Mouse (Mus musculus) lung, embryonic 14.5 days (tissue): ENCODE measurements around the gene Repin1. TPM values are rescaled to one million over a fixed set of nuclear protein-coding genes. Genes with fewer than 3 reads are reported as not detected.

Experiments used
- ATAC-seq: fragments of 200-750 bp; cut with Nextera tagmentation; 2 replicates; pipeline ENCODE4 v1.8.0; 2017; ENCODE audit warnings: mild to moderate bottlenecking, moderate TSS enrichment, moderate library complexity; ENCODE audit not compliant: insufficient read depth
- DNase-seq: peaks from one replicate; pipeline ENCODE4 v3.0.0-alpha.2; 2015
- H3K27ac ChIP-seq: fragments of 300-500 bp; sonication (generic); 2 replicates; pipeline ENCODE4 v1.5.1; 2014; ENCODE audit warnings: low read depth, mild to moderate bottlenecking, moderate library complexity
- H3K27me3 ChIP-seq: fragments of 300-500 bp; sonication (generic); 2 replicates; pipeline ENCODE4 v1.6.1; 2014; ENCODE audit warnings: low read length, control low read depth; ENCODE audit not compliant: insufficient read depth
- H3K36me3 ChIP-seq: fragments of 300-500 bp; sonication (generic); 2 replicates; pipeline ENCODE4 v1.6.1; 2014; ENCODE audit warnings: control low read depth; ENCODE audit not compliant: insufficient read depth
- H3K4me1 ChIP-seq: fragments of 300-500 bp; sonication (generic); 2 replicates; pipeline ENCODE4 v1.6.1; 2014; ENCODE audit warnings: antibody characterized with exemption, control low read depth; ENCODE audit not compliant: insufficient read depth
- H3K4me2 ChIP-seq: fragments of 300-500 bp; sonication (generic); 2 replicates; pipeline ENCODE4 v1.6.1; 2014; ENCODE audit warnings: mild to moderate bottlenecking
- H3K4me3 ChIP-seq: fragments of 300-500 bp; sonication (generic); 2 replicates; pipeline ENCODE4 v1.5.1; 2014; ENCODE audit warnings: low read depth, low read length
- H3K9ac ChIP-seq: fragments of 300-500 bp; sonication (generic); 2 replicates; pipeline ENCODE4 v1.6.1; 2014
- H3K9me3 ChIP-seq: fragments of 300-500 bp; sonication (generic); 2 replicates; pipeline ENCODE4 v1.6.1; 2016; ENCODE audit warnings: low read depth, low read length, control low read depth
- CTCF ChIP-seq: IDR thresholded peaks from 2 replicates; pipeline ENCODE4 v1.5.1; 2016; ENCODE audit warnings: antibody characterized with exemption, low read depth
- WGBS: fragments of 180-500 bp; shearing (Covaris S2); extraction: QIAGEN DNeasy Blood & Tissue Kit; methylation state at CpG from one replicate; pipeline ENCODE4 v1.1.7; 2014; 5-methylcytosine and 5-hydroxymethylcytosine counted together
- polyA plus RNA-seq: library from polyadenylated mRNA; unstranded; fragments of >200 nt; fragmentation: Nextera tagmentation; extraction: Ambion mirVana; gene quantifications from 2 replicates; pipeline ENCODE4 v1.2.1, GENCODE M21; 2014

Gene Repin1
- polyA plus RNA-seq, 1 experiment from 2014 or later = 30.3 TPM

DNA sequence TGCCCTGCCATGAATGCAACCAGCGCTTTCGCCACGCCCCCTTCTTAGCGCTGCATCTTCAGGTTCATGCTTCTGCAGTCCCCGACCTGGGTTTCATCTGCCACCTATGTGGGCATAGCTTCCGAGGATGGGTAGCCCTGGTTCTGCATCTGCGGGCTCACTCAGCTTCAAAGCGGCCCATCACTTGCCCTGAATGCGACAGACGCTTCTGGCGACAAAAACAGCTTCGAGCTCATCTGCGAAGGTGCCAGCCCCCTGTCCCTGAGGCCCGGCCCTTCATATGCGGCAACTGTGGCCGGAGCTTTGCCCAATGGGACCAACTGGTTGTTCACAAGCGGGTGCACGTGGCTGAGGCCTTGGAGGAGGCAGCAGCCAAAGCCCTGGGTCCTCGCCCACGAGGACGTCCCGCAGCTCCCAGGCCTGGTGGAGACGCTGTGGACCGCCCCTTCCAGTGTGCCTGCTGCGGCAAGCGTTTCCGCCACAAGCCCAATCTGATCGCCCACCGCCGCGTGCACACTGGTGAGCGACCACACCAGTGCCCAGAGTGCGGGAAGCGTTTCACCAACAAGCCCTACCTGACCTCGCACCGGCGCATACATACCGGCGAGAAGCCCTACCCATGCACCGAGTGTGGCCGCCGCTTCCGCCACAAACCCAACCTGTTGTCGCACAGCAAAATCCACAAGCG, 3.0 kb downstream of the Repin1 start:
- Histone ChIP-seq H3K9me3 (peaks cover 24% of the 10 kb centered on the region), H3K4me3 (no peak overlapping the region), H3K36me3 (peaks cover 51% of the 10 kb centered on the region), H3K27ac (no peak overlapping the region), H3K9ac (no peak overlapping the region), H3K4me2 (no peak overlapping the region), H3K27me3 (no peaks in the 10 kb centered on the region), H3K4me1 (peaks cover 10% of the 10 kb centered on the region; the same call in 1 of the 2 replicates)
- WGBS = 94% methylated on average over 45 of the region's 45 CpGs
- no peak for TF ChIP-seq CTCF
- ATAC-seq = no peak
- no peak for DNase-seq

DNA sequence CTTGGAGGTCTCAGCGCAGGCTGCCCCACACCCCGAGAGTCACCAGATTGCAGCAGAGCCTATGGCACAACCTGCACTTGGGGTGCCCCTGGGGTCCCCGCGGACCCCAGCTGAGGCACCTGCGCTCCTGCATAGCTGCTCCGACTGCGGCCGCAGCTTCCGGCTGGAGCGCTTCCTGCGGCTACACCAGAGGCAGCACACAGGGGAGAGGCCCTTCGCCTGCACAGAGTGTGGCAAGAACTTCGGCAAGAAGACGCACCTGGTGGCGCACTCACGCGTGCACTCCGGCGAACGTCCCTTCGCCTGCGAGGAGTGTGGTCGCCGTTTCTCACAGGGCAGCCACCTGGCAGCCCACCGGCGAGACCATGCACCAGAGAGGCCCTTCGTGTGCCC, 3.5 kb downstream of the Repin1 start:
- Histone ChIP-seq H3K36me3 (peaks cover 51% of the 10 kb centered on the region), H3K27ac (no peak overlapping the region), H3K4me1 (peaks cover 10% of the 10 kb centered on the region; the same call in 1 of the 2 replicates), H3K4me3 (no peak overlapping the region), H3K4me2 (no peak overlapping the region), H3K9ac (no peak overlapping the region), H3K9me3 (peaks cover 24% of the 10 kb centered on the region), H3K27me3 (no peaks in the 10 kb centered on the region)
- no peak for TF ChIP-seq CTCF
- WGBS = 94% methylated on average over 27 of the region's 27 CpGs
- no peak for DNase-seq
- ATAC-seq = no peak

DNA sequence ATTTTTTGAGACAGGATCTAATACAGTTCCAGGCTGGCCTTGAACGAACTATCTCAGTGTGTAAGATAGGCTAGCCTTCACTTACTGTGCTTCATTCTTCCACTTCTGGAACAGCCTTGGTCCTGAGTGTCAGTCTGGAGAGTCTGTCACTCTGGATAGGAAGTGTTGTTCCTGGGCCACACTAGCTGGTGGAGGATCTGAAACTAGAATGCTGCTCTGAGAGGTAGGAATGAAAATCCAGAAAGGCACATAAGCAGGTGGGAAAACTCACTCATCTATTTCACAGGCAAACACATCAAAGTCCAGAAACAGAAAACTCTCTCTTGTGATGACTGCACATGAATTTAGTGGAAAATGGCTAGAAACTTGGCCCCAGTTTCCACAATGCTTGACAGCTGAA, 6.9 kb downstream of the Repin1 start:
- no peak overlapping the region for H3K27ac ChIP-seq
- DNase-seq (no peak), ATAC-seq (no peak)
- no peaks in the 10 kb centered on the region for H3K27me3 ChIP-seq
- peaks cover 3% of the 10 kb centered on the region for H3K4me1 ChIP-seq
- H3K4me3 ChIP-seq = no peak overlapping the region
- no peak overlapping the region for H3K4me2 ChIP-seq
- no peak overlapping the region for H3K9ac ChIP-seq
- peaks cover 46% of the 10 kb centered on the region for H3K36me3 ChIP-seq
- no peak for TF ChIP-seq CTCF
- peaks cover 24% of the 10 kb centered on the region for H3K9me3 ChIP-seq
- WGBS = 91% methylated on average over 1 of the region's 1 CpGs

DNA sequence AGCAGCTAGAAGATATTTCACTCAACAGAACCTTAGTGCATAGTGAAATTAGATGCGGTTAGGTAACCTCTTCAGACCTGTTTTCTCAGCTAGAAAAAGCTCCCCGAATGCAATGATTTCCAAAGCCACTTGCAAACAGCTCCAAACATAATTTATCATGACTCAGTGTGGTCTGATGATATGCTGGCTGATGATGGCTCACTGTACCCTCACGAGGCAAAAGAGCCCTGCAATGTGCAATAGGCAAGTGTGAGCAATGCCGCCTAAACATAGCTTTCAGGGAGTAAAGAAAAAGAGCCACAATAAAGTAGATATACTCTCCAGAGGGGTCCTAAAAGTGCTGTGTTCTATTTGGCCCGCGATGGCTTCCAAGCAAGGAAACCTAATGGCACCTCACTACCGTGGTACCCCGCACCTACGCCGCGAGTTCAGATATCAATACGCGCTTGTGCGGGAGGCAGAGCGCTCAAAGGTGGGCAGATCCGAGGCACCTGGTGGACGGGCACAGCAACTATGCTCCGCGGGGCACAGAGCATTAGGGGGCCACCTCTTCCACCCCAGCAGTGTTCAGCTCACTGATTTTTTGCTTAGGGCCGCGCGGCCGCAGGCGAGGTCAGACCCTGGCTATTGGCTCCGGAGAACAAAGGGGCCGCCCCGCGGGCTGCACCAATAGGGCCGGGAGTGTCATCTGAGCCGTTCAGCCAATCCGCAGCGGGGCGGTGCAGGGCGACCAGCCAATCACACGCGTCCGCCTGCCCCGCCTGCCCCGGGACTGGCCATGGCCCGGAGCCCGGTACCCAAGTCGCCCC, 7.8 kb downstream of the Repin1 start, which contains the start of gene Zfp775:
Zfp775 (plus strand) TSS at position 793 of the 809 bp plus-strand sequence.
- Histone ChIP-seq H3K9me3 (peaks cover 18% of the 10 kb centered on the region), H3K27me3 (no peaks in the 10 kb centered on the region), H3K4me2 (peak within 1 kb of the TSS; percentile 94), H3K4me1 (peaks cover 3% of the 10 kb centered on the region), H3K36me3 (peaks cover 38% of the 10 kb centered on the region), H3K9ac (peak within 1 kb of the TSS; percentile 83), H3K27ac (peak within 1 kb of the TSS; percentile 67), H3K4me3 (peak within 1 kb of the TSS; percentile 76)
- ATAC-seq (peak; percentile 99), DNase-seq (peak; percentile 98)
- 4% methylated on average over 42 of the region's 42 CpGs for WGBS
- peak; percentile 17; the same call in 1 of the 2 replicates for TF ChIP-seq CTCF

DNA sequence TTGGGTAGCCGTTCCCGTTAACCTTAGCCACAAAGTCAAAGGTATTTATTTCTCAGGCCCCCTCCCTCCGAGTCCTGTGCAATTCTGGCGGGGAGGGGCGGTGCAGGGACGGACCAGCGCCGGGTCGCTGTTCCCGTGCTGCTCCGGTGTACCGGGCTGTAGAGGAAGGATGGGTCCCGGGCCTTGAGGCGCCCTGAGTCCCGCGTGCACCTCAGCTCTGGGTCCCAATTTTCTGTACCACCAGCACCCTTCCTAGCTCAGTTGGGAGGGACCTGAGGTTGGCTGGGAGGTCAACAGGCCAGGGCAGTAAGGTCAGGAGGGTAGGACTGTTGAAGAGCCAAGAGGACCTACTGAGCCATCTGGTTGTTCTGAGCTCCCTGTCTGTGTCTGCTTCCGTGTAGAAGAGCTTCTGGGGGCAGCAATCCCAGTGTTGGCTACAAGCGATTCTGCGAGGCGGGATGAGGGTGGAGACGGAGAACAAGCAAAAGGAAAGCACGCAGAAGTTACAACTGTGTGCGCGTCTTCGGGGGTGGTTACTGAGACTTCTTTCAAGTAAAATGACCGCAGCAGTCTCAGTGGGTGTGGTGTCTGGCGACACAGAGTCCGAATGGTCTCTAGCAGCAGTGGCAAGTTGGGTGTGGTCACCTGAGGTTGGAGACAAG, 8.5 kb downstream of the Repin1 start:
- H3K4me3 ChIP-seq = peak overlapping the region; percentile 76
- H3K9me3 ChIP-seq = peaks cover 11% of the 10 kb centered on the region
- H3K4me2 ChIP-seq = peak overlapping the region; percentile 94
- peak overlapping the region; percentile 67 for H3K27ac ChIP-seq
- ATAC-seq (peak; percentile 73), DNase-seq (peak; percentile 52)
- 1% methylated on average over 28 of the region's 28 CpGs for WGBS
- peaks cover 3% of the 10 kb centered on the region for H3K4me1 ChIP-seq
- no peaks in the 10 kb centered on the region for H3K27me3 ChIP-seq
- no peak for TF ChIP-seq CTCF
- peaks cover 30% of the 10 kb centered on the region for H3K36me3 ChIP-seq
- peak overlapping the region; percentile 83 for H3K9ac ChIP-seq

DNA sequence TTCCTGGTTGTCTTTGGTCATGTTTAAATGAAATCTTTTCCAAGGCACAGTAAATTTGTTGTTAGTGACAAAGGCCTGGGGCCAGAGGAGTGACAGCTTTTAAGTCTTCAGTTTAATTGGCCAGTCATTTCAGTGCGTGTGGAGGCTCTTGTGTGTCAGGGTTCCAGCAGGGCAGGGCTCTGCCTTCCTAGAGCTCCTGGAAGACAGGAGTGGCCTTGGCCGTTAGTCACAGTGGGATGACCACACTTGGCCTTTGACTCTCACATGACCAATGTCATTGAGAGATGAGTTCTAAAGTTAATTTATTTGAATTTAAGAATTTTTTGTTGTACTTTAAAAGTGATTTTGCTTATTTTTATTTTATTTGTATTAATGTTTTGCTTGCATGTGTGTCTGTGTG, 14.4 kb downstream of the Repin1 start:
- no peaks in the 10 kb centered on the region for H3K4me1 ChIP-seq
- 63% methylated on average over 2 of the region's 2 CpGs for WGBS
- H3K27ac ChIP-seq = no peak overlapping the region
- no peak overlapping the region for H3K9ac ChIP-seq
- H3K4me2 ChIP-seq = no peak overlapping the region
- TF ChIP-seq CTCF = no peak
- H3K36me3 ChIP-seq = no peaks in the 10 kb centered on the region
- H3K4me3 ChIP-seq = no peak overlapping the region
- H3K9me3 ChIP-seq = no peaks in the 10 kb centered on the region
- DNase-seq (no peak), ATAC-seq (no peak)
- H3K27me3 ChIP-seq = no peaks in the 10 kb centered on the region

DNA sequence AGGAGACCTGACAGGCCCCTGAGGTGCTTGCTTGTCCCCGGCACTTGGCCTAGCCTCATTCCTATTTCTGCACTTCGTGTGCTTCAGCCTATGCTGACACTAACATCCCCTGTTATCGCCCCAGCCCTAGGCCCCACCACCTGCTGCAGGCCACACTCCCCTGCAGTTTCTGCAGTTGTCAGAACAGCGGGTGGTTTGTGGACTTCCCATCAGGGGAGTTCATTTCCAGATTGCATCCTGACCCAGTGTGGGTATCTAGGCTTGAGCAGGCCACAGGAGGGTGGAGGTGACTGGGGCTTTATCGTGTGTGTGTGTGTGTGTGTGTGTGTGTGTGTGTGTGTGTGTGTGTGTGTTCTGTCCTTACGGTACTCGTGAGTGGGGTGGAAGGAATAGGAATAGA, 15.8 kb downstream of the Repin1 start:
- Histone ChIP-seq H3K4me1 (no peaks in the 10 kb centered on the region), H3K9me3 (no peaks in the 10 kb centered on the region), H3K36me3 (peaks cover under 1% of the 10 kb centered on the region; the same call in 1 of the 2 replicates), H3K4me2 (no peak overlapping the region), H3K27me3 (no peaks in the 10 kb centered on the region), H3K9ac (no peak overlapping the region), H3K4me3 (no peak overlapping the region), H3K27ac (no peak overlapping the region)
- no peak for TF ChIP-seq CTCF
- DNase-seq (no peak), ATAC-seq (no peak)
- 52% methylated on average over 7 of the region's 7 CpGs for WGBS
